Mouse (Mus musculus) gastrocnemius, postnatal 4 days (tissue): ENCODE data around the gene Plxna4. TPM values are rescaled to one million over a fixed set of nuclear protein-coding genes. Genes with fewer than 3 reads are reported as not detected.

Experiments used
- DNase-seq, 2 experiments: peaks; one replicate each; pipeline ENCODE4 v3.0.0; 2021 to 2022; ENCODE audit warnings: low spot score in 2 of 2, mixed read lengths in 2 of 2
- total RNA-seq, 2 experiments: library from RNA; stranded (reverse); gene quantifications; 2 replicates each; pipeline ENCODE4 v1.2.3; 2021

Gene Plxna4
- total RNA-seq, 2 experiments from 2014 or later, result 7.1 to 7.9 TPM

GRCm38 (mm10) chr6:32355559-32355958 lies 232.4 kb downstream of the Plxna4 start:
- no peak for DNase-seq

- DNase-seq, result no peak
These were observed 239.0 kb downstream of the Plxna4 start for GRCm38 (mm10) chr6:32348996-32349395.

GRCm38 (mm10) chr6:32348126-32348525 lies 239.9 kb downstream of the Plxna4 start:
- no peak for DNase-seq

- no peak for DNase-seq
These were observed 242.0 kb downstream of the Plxna4 start for GRCm38 (mm10) chr6:32346015-32346414.

GRCm38 (mm10) chr6:32342727-32343126 lies 245.3 kb downstream of the Plxna4 start:
- no peak for DNase-seq

- DNase-seq, result no peak
These were observed 245.7 kb downstream of the Plxna4 start for GRCm38 (mm10) chr6:32342272-32342671.

GRCm38 (mm10) chr6:32338416-32338943 lies 249.5 kb downstream of the Plxna4 start:
- no peak for DNase-seq

GRCm38 (mm10) chr6:32331281-32331680 lies 256.7 kb downstream of the Plxna4 start:
- DNase-seq, result no peak

- DNase-seq, result no peak
These were observed 257.8 kb downstream of the Plxna4 start for GRCm38 (mm10) chr6:32330034-32330795.

GRCm38 (mm10) chr6:32328028-32328427 lies 260.0 kb downstream of the Plxna4 start:
- peak; percentile 41 to 66 for DNase-seq

- DNase-seq, result no peak
These were observed 260.8 kb downstream of the Plxna4 start for GRCm38 (mm10) chr6:32327173-32327572.

GRCm38 (mm10) chr6:32326406-32326805 lies 261.6 kb downstream of the Plxna4 start:
- no peak for DNase-seq

- DNase-seq, result no peak
These were observed 262.1 kb downstream of the Plxna4 start for GRCm38 (mm10) chr6:32325851-32326250.

GRCm38 (mm10) chr6:32321187-32321586 lies 266.8 kb downstream of the Plxna4 start:
- DNase-seq, result no peak

- no peak for DNase-seq
These were observed 267.7 kb downstream of the Plxna4 start for GRCm38 (mm10) chr6:32320254-32320653.

- DNase-seq, result no peak
These were observed 270.5 kb downstream of the Plxna4 start for GRCm38 (mm10) chr6:32317470-32317869.

GRCm38 (mm10) chr6:32315011-32315450 lies 273.0 kb downstream of the Plxna4 start:
- no peak for DNase-seq

GRCm38 (mm10) chr6:32309147-32309546 lies 278.8 kb downstream of the Plxna4 start:
- DNase-seq, result no peak

GRCm38 (mm10) chr6:32300611-32301010 lies 287.4 kb downstream of the Plxna4 start:
- no peak for DNase-seq

GRCm38 (mm10) chr6:32281457-32281856 lies 306.5 kb downstream of the Plxna4 start:
- no peak for DNase-seq

- DNase-seq, result no peak
These were observed 307.3 kb downstream of the Plxna4 start for GRCm38 (mm10) chr6:32280728-32281127.

- no peak for DNase-seq
These were observed 316.5 kb downstream of the Plxna4 start for GRCm38 (mm10) chr6:32271463-32271862.

- DNase-seq, result no peak
These were observed 321.9 kb downstream of the Plxna4 start for GRCm38 (mm10) chr6:32266085-32266484.
